ENCODE assay signal across 35 mouse cellular contexts in the genomic region with DNA sequence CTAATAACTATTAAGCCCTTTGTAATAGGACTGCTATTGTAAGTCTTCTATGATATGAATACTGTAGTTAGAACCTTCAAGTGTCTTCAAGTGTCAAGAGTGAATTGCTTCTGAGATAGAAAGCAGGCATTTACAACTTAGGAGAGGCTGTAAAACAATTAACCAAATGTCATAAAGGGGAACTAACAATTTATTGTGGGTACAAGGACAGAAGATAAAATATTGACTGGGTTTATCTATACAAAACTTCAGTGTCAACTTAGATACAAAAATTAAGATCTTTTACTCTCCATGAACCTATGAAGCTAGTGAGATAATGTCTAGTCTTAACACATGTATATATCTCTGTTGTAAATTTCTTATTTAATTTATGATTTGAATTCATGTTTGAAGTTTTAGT. TPM values are rescaled to one million over a fixed set of nuclear protein-coding genes. Genes with fewer than 3 reads are reported as not detected.
"Had no signal": no experiment of that assay in that cellular context is flagged by ENCODE, and none has a peak within 500 bp of the region (broad histone marks: within the 10 kb centered on the region; RNA-seq: fewer than 3 reads in every experiment).

No protein-coding gene starts in this region.

- H3K4me3 ChIP-seq: embryonic facial prominence, embryonic 10.5 days; embryonic facial prominence, embryonic 12.5 days; embryonic facial prominence, embryonic 13.5 days; embryonic facial prominence, embryonic 15.5 days; erythroblast, embryonic 14.5 days; forebrain, embryonic 10.5 days; forebrain, embryonic 12.5 days; forebrain, embryonic 13.5 days; forebrain, embryonic 15.5 days; gastrocnemius, adult 2 months; heart, adult 2 months; heart, embryonic 10.5 days had no signal

- DNase-seq: cerebellum, adult 8-10 months; cerebellum, adult 9-10 months; cerebellum, adult 9-11 months; cerebellum, postnatal 10 days; cerebellum, postnatal 14 days; cerebellum, postnatal 25 days; cerebellum, postnatal 36 days; embryo, embryonic 11 days; forebrain, postnatal 0 days; gastrocnemius, adult 2 months; gastrocnemius, postnatal 10 days; gastrocnemius, postnatal 14 days; gastrocnemius, postnatal 25 days; gastrocnemius, postnatal 36 days; heart, adult 18-20 months; heart, adult 2 months had no signal

- H3K27me3 ChIP-seq: embryonic facial prominence, embryonic 12.5 days; embryonic facial prominence, embryonic 13.5 days; embryonic facial prominence, embryonic 15.5 days; forebrain, embryonic 12.5 days; forebrain, embryonic 13.5 days; forebrain, embryonic 15.5 days had no signal

- H3K9ac ChIP-seq: embryonic facial prominence, embryonic 12.5 days; embryonic facial prominence, embryonic 13.5 days; embryonic facial prominence, embryonic 15.5 days; forebrain, embryonic 12.5 days; forebrain, embryonic 13.5 days; forebrain, embryonic 15.5 days; forebrain, postnatal 0 days had no signal

- H3K4me1 ChIP-seq: embryonic facial prominence, embryonic 10.5 days; embryonic facial prominence, embryonic 12.5 days; embryonic facial prominence, embryonic 13.5 days; embryonic facial prominence, embryonic 15.5 days; forebrain, embryonic 10.5 days; forebrain, embryonic 12.5 days; forebrain, embryonic 13.5 days; forebrain, embryonic 15.5 days; heart, embryonic 10.5 days had no signal

- H3K9me3 ChIP-seq: embryonic facial prominence, embryonic 10.5 days; embryonic facial prominence, embryonic 12.5 days; embryonic facial prominence, embryonic 13.5 days; embryonic facial prominence, embryonic 15.5 days; forebrain, embryonic 10.5 days; forebrain, embryonic 12.5 days; forebrain, embryonic 13.5 days; forebrain, embryonic 15.5 days; heart, embryonic 10.5 days had no signal

- H3K27ac ChIP-seq: embryonic facial prominence, embryonic 10.5 days; embryonic facial prominence, embryonic 12.5 days; embryonic facial prominence, embryonic 13.5 days; embryonic facial prominence, embryonic 15.5 days; forebrain, embryonic 10.5 days; forebrain, embryonic 12.5 days; forebrain, embryonic 13.5 days; forebrain, embryonic 15.5 days; gastrocnemius, adult 2 months; heart, adult 2 months; heart, embryonic 10.5 days had no signal

RNA-seq across cellular contexts. Expression of a gene that starts 36.0 kb away (rescaled TPM):
- total RNA-seq: common myeloid progenitor, adult 5-6 weeks; gastrocnemius, adult 18-20 months; gastrocnemius, adult 2 months; gastrocnemius, adult 8-10 months; gastrocnemius, postnatal 10 days; gastrocnemius, postnatal 14 days; gastrocnemius, postnatal 25 days; gastrocnemius, postnatal 36 days; heart, adult 18-20 months; heart, adult 2 months; heart, adult 8-10 months had no signal
- polyA plus RNA-seq: cortical plate, adult 2 months; embryonic facial prominence, embryonic 11.5 days; erythroblast, embryonic 14.5 days; forebrain, embryonic 11.5 days; frontal cortex, adult 2 months; gonadal fat pad, adult 2 months; heart, adult 2 months; heart, embryonic 10.5 days had no signal
